Mouse (Mus musculus) kidney, postnatal 25 days (tissue): Measurements from ENCODE around the gene Nlrc4.

Experiments used
- DNase-seq, 2 experiments: peaks; one replicate each; pipeline ENCODE4 v3.0.0; 2021; ENCODE audit warnings: mixed read lengths in 2 of 2

Gene Nlrc4

GRCm38 (mm10) chr17:74424401-74425005 is 34.4 kb downstream of the Nlrc4 start:
- DNase-seq = no peak

GRCm38 (mm10) chr17:74420656-74421055 is 38.3 kb downstream of the Nlrc4 start:
- no peak for DNase-seq

- no peak for DNase-seq
Measured at GRCm38 (mm10) chr17:74418171-74418570, 40.8 kb downstream of the Nlrc4 start.

- no peak for DNase-seq
Measured at GRCm38 (mm10) chr17:74416841-74417360, 42.0 kb downstream of the Nlrc4 start.

GRCm38 (mm10) chr17:74414671-74415070 is 44.3 kb downstream of the Nlrc4 start:
- no peak for DNase-seq

- DNase-seq = no peak
Measured at GRCm38 (mm10) chr17:74413324-74413723, 45.6 kb downstream of the Nlrc4 start.

- no peak for DNase-seq
Measured at GRCm38 (mm10) chr17:74409722-74410121, 49.2 kb downstream of the Nlrc4 start.

- no peak for DNase-seq
Measured at GRCm38 (mm10) chr17:74406487-74406886, 52.5 kb downstream of the Nlrc4 start.

GRCm38 (mm10) chr17:74402486-74403222 is 56.3 kb downstream of the Nlrc4 start:
- DNase-seq = no peak

- no peak for DNase-seq
Measured at GRCm38 (mm10) chr17:74397173-74397572, 61.8 kb downstream of the Nlrc4 start.

- no peak for DNase-seq
Measured at GRCm38 (mm10) chr17:74396766-74397165, 62.2 kb downstream of the Nlrc4 start.

GRCm38 (mm10) chr17:74395383-74396065 is 63.4 kb downstream of the Nlrc4 start, which contains the start of gene Slc30a6:
TSS of gene Slc30a6 (plus strand) at chr17:74395608.
- DNase-seq = peak; percentile 98 to 99

- DNase-seq = peak; percentile 14 to 39
Measured at GRCm38 (mm10) chr17:74394855-74395254, 64.1 kb downstream of the Nlrc4 start.

- no peak for DNase-seq
Measured at GRCm38 (mm10) chr17:74394381-74394780, 64.6 kb downstream of the Nlrc4 start.

GRCm38 (mm10) chr17:74389847-74390246 is 69.1 kb downstream of the Nlrc4 start:
- no peak for DNase-seq

GRCm38 (mm10) chr17:74386657-74387056 is 72.3 kb downstream of the Nlrc4 start:
- no peak for DNase-seq

- no peak for DNase-seq
Measured at GRCm38 (mm10) chr17:74376916-74377315, 82.0 kb downstream of the Nlrc4 start.
